Mouse (Mus musculus) spleen, postnatal 10 days (tissue): Measurements from ENCODE around the gene Aplp2.
"Not testable (repeated sequence)": the region's sequence is repeated elsewhere in the genome, so short reads cannot be mapped to it uniquely, and the experiment has no call there.

ENCODE experiments used
- DNase-seq, 2 experiments: peaks; one replicate each; pipeline ENCODE4 v3.0.0; 2021 to 2022; ENCODE audit warnings: low spot score in 2 of 2

The Aplp2 gene

DNA sequence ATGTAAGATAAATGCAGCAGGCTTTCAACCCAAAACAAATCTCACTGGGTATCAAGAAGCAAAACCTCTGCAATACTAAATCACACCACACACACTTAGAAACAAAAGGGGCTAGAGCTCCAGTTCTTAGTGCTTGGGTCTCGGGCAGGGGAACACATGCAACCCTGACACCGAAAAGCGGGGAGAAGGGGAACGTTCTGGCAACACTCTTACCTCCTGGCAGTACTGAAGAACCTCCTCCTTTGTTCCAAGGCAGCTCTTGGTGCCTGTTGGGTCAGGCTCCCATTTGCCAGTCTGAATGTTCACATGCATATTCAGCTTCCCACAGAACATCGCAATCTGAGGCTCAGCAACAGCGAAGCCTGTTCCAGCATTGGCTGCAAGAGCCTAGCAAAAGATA is 33.9 kb downstream of the Aplp2 start:
- no peak for DNase-seq

- peak; percentile 20 to 62 for DNase-seq
Observed at GRCm38 (mm10) chr9:31176379-31177130, 35.1 kb downstream of the Aplp2 start.

DNA sequence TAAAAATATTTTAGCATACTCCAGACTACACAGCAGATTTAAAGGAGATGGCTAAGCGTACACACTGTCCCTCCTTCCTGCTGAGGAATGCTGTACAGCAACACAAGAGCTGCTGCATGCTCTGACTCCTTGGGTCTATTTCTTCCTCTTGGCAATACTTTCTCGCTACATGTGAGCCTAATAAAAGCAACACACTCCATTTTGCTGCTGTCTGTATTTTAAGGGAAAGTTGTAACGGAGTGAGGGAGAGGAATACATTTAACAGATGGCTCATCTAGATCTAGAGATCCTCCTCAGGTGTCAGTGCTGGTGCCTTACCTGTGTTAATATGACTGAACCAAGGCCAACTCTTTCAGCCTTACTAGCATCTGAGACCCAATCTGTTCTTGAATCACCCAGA is 35.6 kb downstream of the Aplp2 start:
- DNase-seq = no peak

- no peak for DNase-seq
Observed at GRCm38 (mm10) chr9:31175346-31175745, 36.3 kb downstream of the Aplp2 start.

DNA sequence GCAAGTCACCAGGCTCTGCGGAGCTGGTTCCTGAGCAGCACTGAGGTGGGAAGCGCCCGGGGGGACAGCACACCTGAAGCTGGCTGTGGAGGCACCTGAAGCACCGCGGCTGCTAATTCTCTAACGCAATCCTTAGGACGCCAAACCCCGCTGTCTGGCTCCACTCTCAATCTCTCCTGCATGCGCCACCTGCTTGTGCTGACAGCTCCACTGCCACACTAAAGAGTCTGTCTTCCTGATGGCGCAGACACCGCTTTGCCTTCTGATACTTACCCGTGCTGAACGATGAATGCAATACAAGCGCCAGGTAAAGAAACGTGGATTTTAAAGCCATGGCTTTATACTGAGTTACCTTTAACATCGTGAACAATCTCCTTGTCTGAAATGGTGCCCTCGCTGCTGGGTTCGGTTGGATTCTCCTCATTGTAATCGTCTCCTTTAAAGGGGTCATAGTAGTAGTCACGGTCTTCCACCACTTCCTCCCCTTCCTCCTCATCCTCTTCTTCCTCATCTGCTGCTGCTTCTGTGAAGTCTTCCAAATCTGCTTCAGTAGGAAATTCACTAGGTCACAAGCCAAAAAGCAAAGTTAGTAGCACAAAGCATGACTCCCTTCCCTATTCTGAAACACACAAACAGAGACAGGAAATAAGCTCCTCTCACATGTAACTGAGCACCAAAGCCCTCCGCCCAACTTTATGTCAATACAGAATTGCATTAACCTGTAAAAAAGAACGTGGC is 43.1 kb downstream of the Aplp2 start:
- DNase-seq = no peak

DNA sequence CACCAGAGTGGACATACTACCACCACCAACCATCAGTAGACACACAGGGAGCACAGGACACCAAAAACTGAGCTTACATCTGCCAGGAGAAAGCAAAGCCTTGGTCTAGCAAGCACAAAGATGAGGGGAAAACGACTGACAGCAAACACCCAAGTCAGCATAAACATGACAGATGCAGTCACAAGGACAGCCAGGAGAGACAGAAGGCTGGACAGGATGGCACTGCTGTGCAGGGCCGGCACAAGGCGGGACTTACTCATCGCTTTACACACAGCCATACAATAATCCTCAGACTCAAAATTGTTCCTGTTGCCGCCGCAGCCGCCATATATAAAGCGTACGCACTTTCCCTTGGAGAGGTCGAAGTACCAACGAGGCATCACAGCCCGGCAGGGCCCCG is 44.3 kb downstream of the Aplp2 start:
- no peak for DNase-seq

- DNase-seq = not testable (repeated sequence)
Observed at GRCm38 (mm10) chr9:31165505-31165904, 46.1 kb downstream of the Aplp2 start.

DNA sequence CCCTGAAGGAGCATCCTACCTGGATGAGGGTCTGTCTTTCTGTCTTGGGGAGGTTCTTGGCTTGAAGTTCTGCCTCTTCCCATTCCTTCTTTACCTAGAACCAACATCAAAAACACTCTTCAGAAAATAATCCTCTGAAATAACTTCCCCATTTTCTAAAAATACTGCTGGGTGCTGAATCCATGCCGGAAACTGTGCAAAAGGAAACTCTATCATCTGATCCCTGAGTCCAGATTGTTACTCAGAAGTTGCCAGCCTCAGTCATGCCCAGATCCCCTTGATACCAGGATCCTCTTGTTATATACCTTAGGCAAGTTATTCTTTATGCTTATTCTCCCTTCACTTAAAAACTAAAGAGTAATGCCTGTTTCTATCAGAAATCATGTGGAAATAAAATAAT is 48.3 kb downstream of the Aplp2 start:
- no peak for DNase-seq

GRCm38 (mm10) chr9:31162911-31163310 is 48.7 kb downstream of the Aplp2 start:
- DNase-seq = no peak

DNA sequence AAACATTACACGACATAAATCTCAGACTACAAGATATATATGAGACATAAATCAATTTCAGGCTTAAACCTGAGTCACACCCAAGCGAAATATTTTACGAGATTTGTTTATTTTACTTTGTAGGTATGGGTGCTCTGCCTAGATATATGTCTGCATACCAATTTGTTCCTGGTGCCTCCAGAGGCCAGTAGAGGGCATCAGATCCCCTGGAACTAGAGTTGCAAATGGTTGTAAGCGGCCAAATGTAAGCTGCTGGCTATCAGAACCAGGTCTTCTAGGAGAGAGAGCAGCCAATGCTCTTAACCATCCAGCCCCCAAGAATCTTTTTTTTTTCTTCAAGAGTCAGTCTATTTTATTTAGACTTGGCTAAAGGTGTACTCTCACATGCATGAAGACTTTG is 51.7 kb downstream of the Aplp2 start:
- peak in 1 of 2 experiments; percentile 45 for DNase-seq

GRCm38 (mm10) chr9:31156594-31156993 is 55.0 kb downstream of the Aplp2 start:
- DNase-seq = no peak

DNA sequence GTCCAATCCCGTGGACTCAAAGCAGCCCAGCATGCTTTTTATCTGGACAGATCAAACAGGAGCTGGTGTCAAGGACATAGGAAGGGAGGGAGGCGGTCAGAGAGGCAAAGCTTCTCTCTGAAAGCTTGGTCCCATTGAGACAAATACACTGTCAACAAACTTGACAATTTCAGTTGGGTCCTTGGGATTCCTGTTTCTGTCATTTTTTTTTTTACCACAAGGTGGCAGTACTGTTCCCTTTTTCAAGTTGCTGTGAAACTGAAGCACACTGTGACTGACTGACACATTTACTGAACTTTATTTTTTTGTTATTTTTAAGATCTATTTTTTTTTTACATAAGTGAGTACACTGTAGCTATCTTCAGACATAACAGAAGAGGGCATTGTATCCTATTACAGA is 60.6 kb downstream of the Aplp2 start:
- no peak for DNase-seq

GRCm38 (mm10) chr9:31148135-31148534 is 63.5 kb downstream of the Aplp2 start:
- no peak for DNase-seq

DNA sequence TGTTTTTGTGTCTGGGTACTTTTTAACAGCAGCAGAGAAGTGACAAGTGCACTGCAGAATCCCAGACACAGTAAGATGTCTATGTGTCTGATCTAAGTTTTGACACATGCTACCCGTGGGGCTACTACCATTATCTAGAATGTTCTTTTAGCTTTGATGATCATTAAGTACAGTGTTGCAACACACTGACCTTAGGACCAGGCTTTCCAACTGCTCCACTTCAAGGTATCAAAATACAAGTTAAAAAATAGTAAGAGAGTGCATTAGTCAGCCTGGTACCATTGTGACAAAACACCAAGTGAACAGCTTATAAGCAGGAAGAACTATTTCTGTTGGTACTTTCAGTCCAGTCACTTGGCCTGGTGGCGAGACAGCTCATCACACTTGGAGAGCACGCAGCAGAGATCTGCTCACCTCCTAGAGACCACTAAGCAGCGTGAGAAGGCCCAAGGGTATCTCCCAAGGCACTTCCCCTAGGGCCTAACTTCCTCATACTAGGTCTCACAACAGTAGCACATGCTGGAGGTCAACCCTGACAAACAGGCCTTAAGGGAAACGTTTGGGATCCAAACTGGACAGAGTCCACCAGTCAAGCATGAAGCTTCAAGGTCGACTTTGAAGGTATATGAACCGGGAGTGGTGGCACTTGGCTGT is 66.2 kb downstream of the Aplp2 start:
- peak in 1 of 2 experiments; percentile 27 for DNase-seq

- no peak for DNase-seq
Observed at GRCm38 (mm10) chr9:31142924-31143323, 68.7 kb downstream of the Aplp2 start.

GRCm38 (mm10) chr9:31133131-31133530 is 78.5 kb downstream of the Aplp2 start:
- no peak for DNase-seq

- DNase-seq = peak; percentile 17 to 54
Observed at GRCm38 (mm10) chr9:31131205-31131968, 80.2 kb downstream of the Aplp2 start, which contains the start of gene St14. St14 (minus strand) TSS chr9:31131853.

GRCm38 (mm10) chr9:31130357-31131204 is 81.0 kb downstream of the Aplp2 start:
- peak in 1 of 2 experiments; percentile 30 for DNase-seq

DNA sequence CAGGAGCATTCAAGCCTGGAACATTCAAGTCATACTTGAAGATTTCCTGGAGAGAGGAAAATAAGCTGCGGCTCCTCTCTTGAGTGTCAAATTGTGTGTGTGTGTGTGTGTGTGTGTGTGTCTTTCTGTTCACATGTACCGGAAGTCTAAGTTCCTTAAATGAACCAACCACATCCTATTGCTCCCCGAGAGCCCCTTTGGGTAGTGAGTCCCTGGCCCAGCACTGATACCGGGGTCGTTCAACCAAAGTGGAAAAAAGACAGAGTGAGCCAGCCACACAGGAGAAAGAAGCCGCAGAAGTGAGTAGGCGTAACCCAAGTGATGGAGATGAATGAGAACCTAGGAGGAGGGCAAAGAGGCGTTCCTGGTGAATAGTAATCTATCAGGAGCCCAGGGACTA is 81.7 kb downstream of the Aplp2 start:
- DNase-seq = peak in 1 of 2 experiments; percentile 38

DNA sequence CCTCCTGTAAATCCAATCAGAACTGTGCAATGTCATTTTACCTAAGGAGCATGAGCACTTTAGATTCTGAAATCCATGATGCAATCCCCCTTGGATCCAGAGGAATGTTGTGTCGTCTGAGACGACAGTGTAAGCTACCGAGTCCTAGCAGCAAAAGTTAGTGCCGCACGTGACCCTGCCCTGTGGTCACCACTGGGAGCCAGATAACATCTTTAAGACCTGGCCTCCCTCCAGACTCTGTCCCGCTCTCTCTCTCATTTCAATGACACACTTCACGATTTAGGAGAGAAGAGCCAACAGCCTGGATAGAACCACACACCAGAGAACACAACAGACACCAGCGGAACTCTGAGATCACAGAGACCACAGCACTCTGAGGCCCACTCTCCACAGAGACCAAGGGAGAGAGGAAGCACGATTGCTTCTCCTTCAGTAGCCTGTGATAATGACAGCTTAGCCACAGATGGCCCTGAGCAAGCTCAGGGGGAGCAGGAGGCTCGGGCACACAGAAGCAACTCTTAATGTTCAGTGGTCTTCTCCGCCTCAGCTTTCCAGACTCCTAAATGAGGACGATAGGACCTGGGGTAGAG is 83.6 kb downstream of the Aplp2 start:
- DNase-seq = no peak
